Mouse (Mus musculus): ENCODE measurements around the gene Ncapg2.
A peak's percentile ranks its signal among the peaks of the same experiment; 100 is the strongest.

Gene Ncapg2

GRCm38 (mm10) chr12:116405045-116405835, at the start of gene Ncapg2:
Ncapg2 (plus strand) TSS chr12:116405402.
- DNase-seq = peak; percentile 97

DNA sequence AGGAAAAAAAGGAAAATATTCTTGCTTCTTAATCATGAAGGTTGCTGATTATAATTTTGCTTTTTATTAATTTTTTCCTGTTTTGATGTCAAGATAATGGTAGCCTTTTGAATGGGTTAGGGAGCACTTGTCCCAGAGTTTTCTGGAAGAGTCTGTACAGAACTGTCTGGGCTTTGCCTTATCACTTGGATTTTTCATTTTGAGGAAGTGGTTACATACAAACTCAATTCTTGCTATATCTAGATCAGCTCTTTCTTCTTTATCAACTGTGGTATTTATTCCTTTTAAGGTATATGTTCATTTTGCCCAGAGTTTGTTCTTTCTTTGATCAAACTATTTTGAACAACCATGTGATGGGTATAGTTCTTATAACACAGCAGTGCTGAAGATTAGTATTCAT, 43.1 kb upstream of the Ncapg2 start:
- no peak for DNase-seq

GRCm38 (mm10) chr12:116366900-116367299, 38.3 kb upstream of the Ncapg2 start:
- no peak for DNase-seq

DNA sequence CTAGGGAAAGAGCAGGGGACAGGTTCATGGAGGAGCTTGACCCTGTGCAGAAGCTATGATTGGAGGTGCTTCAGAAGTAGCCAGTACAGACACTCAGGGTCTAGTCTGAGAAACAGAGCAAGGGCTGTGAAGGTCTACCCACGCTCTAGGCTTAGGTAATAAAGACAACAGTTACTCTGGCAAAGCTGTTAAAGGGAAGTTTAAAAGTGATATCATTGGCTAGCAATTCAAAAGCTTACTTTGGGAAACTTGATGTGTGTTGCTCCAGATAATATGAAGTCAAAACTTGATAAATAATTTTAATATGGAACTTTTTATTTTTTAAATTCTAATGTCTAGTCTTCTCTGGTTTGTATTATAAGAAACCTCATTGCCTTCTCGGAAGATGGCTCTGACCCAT, 37.9 kb upstream of the Ncapg2 start:
- no peak for DNase-seq

DNA sequence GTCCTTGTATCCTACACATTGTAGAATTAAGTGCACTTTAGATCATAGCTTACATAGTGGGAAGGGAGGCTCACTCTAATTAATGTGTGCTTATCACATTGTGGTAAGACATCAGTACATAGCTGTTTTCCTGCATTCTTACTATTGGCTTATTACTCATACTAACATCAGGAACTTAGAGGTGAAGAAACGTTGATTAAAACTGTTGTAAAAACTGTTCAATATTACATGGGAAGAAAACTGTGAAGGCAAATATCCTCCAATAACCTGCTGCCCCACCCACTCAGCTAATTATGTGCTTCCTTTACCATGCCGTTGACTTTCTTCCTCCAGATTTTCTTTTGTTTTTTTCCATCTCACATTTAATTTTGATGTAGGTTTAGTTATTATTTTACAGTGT, 36.3 kb upstream of the Ncapg2 start:
- DNase-seq = no peak

- peak; percentile 12 for DNase-seq
Measured at GRCm38 (mm10) chr12:116383101-116383500, 22.1 kb upstream of the Ncapg2 start.

- no peak for DNase-seq
Measured at GRCm38 (mm10) chr12:116383995-116384394, 21.2 kb upstream of the Ncapg2 start.

GRCm38 (mm10) chr12:116386802-116387201, 18.4 kb upstream of the Ncapg2 start:
- no peak for DNase-seq

GRCm38 (mm10) chr12:116389868-116390267, 15.3 kb upstream of the Ncapg2 start:
- no peak for DNase-seq

DNA sequence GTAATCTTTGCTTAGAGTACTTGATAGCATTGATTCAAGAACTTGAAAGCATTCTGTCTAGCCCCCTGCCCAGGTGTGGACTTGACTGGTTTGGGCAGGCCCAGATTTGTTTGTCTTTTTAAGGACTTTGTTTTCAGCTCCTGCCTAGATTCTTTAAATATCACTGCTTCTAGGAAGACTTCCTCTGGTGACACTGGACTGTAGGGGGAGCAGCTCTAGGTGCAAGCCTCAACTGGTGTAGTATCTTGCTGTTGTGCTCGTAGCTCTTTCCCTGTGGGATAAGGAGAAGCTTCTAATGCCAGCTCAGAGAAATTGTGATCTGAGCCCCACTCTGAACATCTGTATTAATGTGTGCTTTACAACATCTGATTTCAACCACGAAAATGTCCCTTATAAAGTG, 10.9 kb upstream of the Ncapg2 start:
- DNase-seq = no peak

GRCm38 (mm10) chr12:116395312-116395711, 9.9 kb upstream of the Ncapg2 start:
- no peak for DNase-seq

DNA sequence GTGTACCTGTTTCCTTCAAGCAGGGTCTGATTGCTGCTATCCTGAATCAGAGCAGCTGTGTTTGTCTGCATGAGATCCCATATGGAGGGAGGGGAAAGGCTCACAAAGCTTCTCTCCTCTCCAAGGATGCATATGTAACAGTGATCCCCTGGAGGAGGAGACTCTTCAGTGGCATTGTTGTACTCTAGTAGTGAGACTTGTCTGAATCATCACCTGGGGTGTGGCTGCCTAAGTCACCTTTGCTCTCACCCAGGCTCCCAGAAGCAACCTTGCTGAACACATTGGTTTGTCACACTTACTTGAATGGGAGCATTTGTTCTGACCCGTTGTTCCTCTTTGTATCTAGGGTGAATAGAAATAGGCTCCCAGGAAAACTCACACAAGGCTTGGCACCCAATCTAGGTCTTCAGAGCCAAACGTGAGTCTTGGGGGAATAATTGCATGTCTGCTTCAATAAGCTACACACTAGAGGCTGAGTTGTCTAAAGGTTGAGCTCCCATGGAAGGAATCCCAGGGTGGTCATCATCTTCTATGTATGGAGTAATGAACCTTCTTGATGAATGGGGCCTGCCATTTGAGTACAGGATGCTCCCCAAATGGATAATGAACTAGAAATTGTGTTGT, 9.0 kb upstream of the Ncapg2 start:
- DNase-seq = no peak

DNA sequence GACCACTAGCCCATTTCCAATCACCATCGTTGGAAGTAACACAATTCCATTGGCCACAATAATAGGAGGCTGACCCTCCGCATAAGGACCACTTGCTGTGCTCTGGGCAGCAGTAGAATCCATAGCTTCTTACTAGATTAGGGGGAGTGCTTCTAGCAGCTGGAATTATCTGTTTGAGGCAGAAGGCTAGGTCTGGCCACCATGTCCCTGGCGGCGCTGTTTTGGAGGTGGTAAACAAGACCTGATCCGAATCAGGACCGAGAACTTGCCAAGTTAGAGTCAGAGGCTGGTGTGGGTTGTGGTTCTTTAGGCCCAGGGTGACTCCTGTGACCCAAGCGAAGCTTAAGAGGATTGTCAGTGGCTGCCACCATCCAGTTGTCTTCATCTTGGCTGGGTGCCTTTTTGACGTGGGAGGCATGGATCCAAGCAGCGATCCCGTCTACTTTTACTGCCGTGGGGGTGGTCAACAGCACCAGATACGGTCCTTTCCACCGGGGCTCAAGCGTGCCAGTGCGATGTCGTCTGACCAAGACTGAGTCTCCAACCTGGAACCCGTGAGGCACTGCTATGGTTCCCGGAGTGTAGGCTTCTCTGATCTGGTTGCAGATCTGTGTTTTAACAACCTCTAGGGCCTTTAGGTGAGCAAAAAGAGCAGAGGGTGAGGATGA, 1.1 kb upstream of the Ncapg2 start:
- peak; percentile 38 for DNase-seq

GRCm38 (mm10) chr12:116405836-116406155, 594 bp downstream of the Ncapg2 start:
- DNase-seq = no peak

GRCm38 (mm10) chr12:116407883-116408282, 2.7 kb downstream of the Ncapg2 start:
- DNase-seq = no peak

- no peak for DNase-seq
Measured at GRCm38 (mm10) chr12:116414941-116415340, 9.7 kb downstream of the Ncapg2 start.

DNA sequence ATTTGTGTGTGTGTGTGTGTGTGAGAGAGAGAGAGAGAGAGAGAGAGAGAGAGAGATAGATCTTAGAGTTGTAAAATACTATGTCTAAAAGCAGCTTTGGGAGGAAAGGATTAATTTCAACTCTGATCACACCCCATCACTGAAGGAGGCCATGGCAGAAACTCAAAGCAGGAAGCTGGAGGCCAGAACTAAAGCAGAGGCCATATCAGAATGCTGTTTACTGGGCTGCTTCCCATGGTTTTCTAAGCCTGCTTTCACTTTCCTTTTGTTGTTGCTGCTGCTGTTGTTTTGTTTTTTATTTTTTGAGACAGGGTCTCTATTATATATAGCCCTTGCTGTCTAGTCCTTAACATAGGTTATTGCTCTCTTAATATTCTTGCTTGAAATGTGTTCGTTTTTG, 11.3 kb downstream of the Ncapg2 start:
- DNase-seq = no peak

DNA sequence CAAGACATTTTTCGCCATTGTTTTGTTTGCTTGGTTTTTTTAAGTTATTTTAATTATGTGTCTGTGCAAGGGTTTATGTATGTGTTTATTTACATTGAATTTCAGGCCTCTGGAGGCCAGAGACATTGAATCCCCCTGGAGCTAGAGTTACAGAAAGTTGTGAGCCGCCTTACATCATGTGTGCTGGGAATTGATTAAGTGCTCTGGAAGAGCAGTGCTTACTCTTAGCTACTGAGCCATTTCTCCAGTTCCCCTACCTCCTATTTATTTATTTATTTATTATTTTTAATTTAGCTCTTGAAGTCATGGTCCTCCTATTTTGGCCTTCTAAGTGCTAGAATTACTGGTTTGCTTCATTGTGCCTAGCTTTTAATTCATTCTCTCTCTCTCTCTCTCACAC, 16.5 kb downstream of the Ncapg2 start:
- no peak for DNase-seq

- DNase-seq = no peak
Measured at GRCm38 (mm10) chr12:116425392-116425791, 20.2 kb downstream of the Ncapg2 start.

DNA sequence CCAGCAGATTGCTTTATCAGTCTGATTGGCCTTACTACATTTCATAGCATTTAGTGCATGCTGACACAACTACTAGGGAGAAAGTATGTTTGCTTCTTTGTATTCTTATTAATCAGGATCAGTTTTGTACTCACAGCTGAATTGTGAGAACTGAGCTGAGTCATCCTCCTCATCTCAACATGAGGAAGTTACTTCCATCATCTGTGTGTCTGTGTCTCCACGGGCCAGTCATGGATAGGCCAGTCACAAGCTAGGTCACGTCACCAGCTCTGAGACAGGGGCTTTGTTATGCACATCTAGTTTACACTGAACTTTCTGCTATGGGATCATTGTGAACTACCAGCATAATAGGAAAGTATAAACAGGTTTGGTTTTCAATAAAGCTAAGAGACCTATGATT, 28.5 kb downstream of the Ncapg2 start:
- no peak for DNase-seq

DNA sequence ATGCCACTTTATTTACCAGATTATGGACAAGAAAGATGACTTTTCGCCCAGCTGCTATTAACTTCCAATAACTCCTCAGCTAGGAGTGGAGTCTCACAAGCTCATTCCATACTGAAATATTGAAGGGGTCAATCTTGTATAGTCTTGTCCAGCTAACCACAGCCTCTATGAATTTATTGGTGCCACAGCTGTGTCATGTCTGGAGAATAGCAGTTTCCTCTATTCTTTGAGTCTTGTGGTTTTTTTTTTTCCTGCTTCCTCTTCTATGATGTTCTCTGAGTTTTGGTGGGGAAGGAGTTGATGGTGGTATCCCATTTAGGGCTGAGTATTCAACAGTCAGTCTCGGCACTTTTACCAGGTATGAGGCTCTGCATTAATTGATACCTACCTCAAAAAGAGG, 30.0 kb downstream of the Ncapg2 start:
- no peak for DNase-seq

GRCm38 (mm10) chr12:116436125-116436524, 30.9 kb downstream of the Ncapg2 start:
- DNase-seq = no peak

DNA sequence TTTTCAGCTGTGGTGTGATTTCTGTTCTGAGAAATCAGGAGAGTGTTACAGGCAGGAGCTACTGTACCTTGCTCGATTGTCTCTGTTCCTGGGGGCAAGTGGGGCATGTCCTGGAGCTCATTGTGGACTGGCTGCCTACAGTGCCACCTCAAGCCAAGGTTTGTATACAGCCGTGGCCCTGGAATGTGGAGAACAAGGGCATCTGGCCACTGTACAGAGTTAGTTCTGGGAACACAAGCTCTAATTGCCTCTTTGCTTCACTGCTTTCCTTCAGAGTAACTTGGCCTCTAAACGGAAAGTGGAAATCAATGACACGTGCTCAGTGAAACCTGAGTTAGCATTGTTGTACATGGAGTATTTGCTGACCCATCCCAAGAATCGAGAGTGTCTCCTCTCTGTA, 33.4 kb downstream of the Ncapg2 start:
- no peak for DNase-seq

GRCm38 (mm10) chr12:116442184-116442583, 37.0 kb downstream of the Ncapg2 start:
- no peak for DNase-seq

All from cerebellum, adult 11 months (tissue).